Comparison of ENCODE assay signal across 24 mouse cellular contexts in the genomic region with DNA sequence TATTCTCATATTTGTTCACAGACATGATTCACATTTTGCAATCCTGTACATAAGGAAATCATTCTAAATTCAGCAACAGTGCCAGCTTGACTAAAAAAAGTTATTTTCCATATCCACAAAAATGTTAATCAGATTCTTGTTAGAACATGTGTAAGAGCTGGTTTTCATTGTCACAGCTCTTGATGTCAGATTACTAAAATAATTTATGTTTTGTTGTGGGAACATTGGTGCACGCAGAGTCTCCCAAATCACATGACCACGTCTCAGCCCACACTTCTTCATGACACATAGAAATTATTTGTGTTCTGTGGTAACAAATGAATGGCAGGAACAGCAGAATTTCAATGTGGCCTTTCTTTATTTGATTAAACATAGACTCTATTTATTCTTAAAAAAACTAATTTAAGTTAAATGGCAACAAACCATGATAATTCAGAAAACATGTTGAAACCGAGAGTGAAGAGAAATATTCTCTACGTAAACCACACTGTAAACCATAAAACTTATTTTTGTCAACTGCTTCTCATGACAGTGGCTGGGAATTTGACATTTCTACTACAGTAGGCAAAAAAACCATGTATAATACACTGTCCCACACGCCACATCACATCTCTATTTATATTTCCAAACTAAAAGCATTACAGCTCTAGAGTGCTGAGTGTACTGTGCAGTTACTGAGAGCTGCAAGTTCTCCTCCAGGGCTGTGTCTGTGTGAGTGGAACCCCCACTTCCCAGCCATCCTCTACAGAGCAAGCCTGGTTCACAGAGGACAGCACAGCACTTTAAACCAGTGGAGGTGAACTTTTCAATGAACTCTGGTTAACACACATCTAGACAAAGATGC. TPM values are rescaled to one million over a fixed set of nuclear protein-coding genes. Genes with fewer than 3 reads are reported as not detected.
A peak's percentile ranks its signal among the peaks of the same experiment; 100 is the strongest.
DNase-seq lines count a peak whose midpoint lies in the region; ATAC-seq and TF ChIP-seq lines count a peak whose summit lies in the region.
"Had no signal": no experiment of that assay in that cellular context is flagged by ENCODE, and none has a peak within 500 bp of the region (broad histone marks: within the 10 kb centered on the region; RNA-seq: fewer than 3 reads in every experiment).

No protein-coding gene starts in this region.

- peak overlapping the region; percentile 32 for H3K4me3 ChIP-seq in gastrocnemius, adult 2 months
- H3K4me3 ChIP-seq in midbrain, embryonic 11.5 days (ENCODE audit: low read depth, low read length): no peak overlapping the region
- H3K4me3 ChIP-seq in midbrain, embryonic 13.5 days (replicated peaks): no peak overlapping the region
- no peak overlapping the region for H3K4me3 ChIP-seq in embryonic facial prominence, embryonic 13.5 days
- H3K4me3 ChIP-seq: forebrain, embryonic 10.5 days; heart, embryonic 15.5 days; hindbrain, embryonic 13.5 days; limb, embryonic 12.5 days; liver, embryonic 12.5 days; midbrain, embryonic 12.5 days had no signal

- intact Hi-C loops in gastrocnemius, adult 2 months (cut with DNase I): no loop called here

- TF ChIP-seq CTCF in gastrocnemius, adult 2 months (IDR thresholded peaks at IDR 0.05): no peak

- no peaks in the 10 kb centered on the region for H3K36me3 ChIP-seq in midbrain, embryonic 11.5 days (ENCODE audit: control insufficient read depth, insufficient read depth, low read length)
- H3K36me3 ChIP-seq in midbrain, embryonic 13.5 days: 0 out of 2 replicates have a peak, but pooled peaks cover 4% of the 10 kb centered on the region
- H3K36me3 ChIP-seq in embryonic facial prominence, embryonic 13.5 days: no peaks in the 10 kb centered on the region
- H3K36me3 ChIP-seq: forebrain, embryonic 10.5 days; heart, embryonic 15.5 days; liver, embryonic 12.5 days had no signal

- peaks cover 3% of the 10 kb centered on the region for H3K4me1 ChIP-seq in midbrain, embryonic 11.5 days (ENCODE audit: control insufficient read depth, insufficient read depth, low read length)
- peaks cover 6% of the 10 kb centered on the region; the same call in 1 of the 2 replicates for H3K4me1 ChIP-seq in midbrain, embryonic 13.5 days (replicated peaks)
- peaks cover 21% of the 10 kb centered on the region for H3K4me1 ChIP-seq in embryonic facial prominence, embryonic 13.5 days
- H3K4me1 ChIP-seq: forebrain, embryonic 10.5 days; heart, embryonic 15.5 days; limb, embryonic 12.5 days; liver, embryonic 12.5 days; midbrain, embryonic 12.5 days had no signal

- DNase-seq in gastrocnemius, adult 2 months: no peak
- no peak for DNase-seq in gastrocnemius, adult 18-20 months (ENCODE audit: low spot score)
- DNase-seq in midbrain, embryonic 11.5 days (ENCODE audit: low spot score, missing footprints): peak; percentile 76
- no peak for DNase-seq in B cell, adult 2 months
- DNase-seq in kidney, postnatal 25 days: no peak
- DNase-seq: adrenal gland, postnatal 10 days; cerebellum, adult 9-10 months; forebrain, postnatal 0 days; heart, postnatal 36 days; kidney, adult 18-20 months; lung, adult 18-20 months; lung, postnatal 14 days; right cerebral cortex, postnatal 25 days; spleen, adult 18-20 months had no signal

- 91% methylated on average over 5 of the region's 5 CpGs for WGBS in midbrain, embryonic 11.5 days
- 94% methylated on average over 5 of the region's 5 CpGs for WGBS in midbrain, embryonic 13.5 days
- WGBS in embryonic facial prominence, embryonic 13.5 days: 40% methylated on average over 5 of the region's 5 CpGs

- no peaks in the 10 kb centered on the region for H3K27me3 ChIP-seq in midbrain, embryonic 11.5 days (ENCODE audit: control insufficient read depth, insufficient read depth, low read length)
- no peaks in the 10 kb centered on the region for H3K27me3 ChIP-seq in midbrain, embryonic 13.5 days
- H3K27me3 ChIP-seq in embryonic facial prominence, embryonic 13.5 days: no peaks in the 10 kb centered on the region
- H3K27me3 ChIP-seq: heart, embryonic 15.5 days; limb, embryonic 12.5 days; liver, embryonic 12.5 days; midbrain, embryonic 12.5 days had no signal

- peak overlapping the region; percentile 38; the same call in 1 of the 2 replicates for H3K27ac ChIP-seq in gastrocnemius, adult 2 months
- no peak overlapping the region for H3K27ac ChIP-seq in midbrain, embryonic 11.5 days (ENCODE audit: low read depth, low read length)
- no peak overlapping the region for H3K27ac ChIP-seq in midbrain, embryonic 13.5 days
- peak overlapping the region; percentile 81 for H3K27ac ChIP-seq in embryonic facial prominence, embryonic 13.5 days
- H3K27ac ChIP-seq: forebrain, embryonic 10.5 days; heart, embryonic 15.5 days; kidney, postnatal 0 days; limb, embryonic 12.5 days; liver, embryonic 12.5 days had no signal

- no peaks in the 10 kb centered on the region for H3K9me3 ChIP-seq in midbrain, embryonic 11.5 days (ENCODE audit: control insufficient read depth, low read length)
- H3K9me3 ChIP-seq in midbrain, embryonic 13.5 days: no peaks in the 10 kb centered on the region
- H3K9me3 ChIP-seq in embryonic facial prominence, embryonic 13.5 days: no peaks in the 10 kb centered on the region
- H3K9me3 ChIP-seq: forebrain, embryonic 10.5 days; heart, embryonic 15.5 days; hindbrain, embryonic 13.5 days; limb, embryonic 12.5 days; liver, embryonic 12.5 days; midbrain, embryonic 12.5 days had no signal

- ATAC-seq in midbrain, embryonic 11.5 days (ENCODE audit: low FRiP score): no peak
- ATAC-seq in midbrain, embryonic 13.5 days: no peak
- no peak for ATAC-seq in embryonic facial prominence, embryonic 13.5 days (ENCODE audit: insufficient number of reproducible peaks, insufficient read depth, low FRiP score, low TSS enrichment, low read depth)
- ATAC-seq: activated CD4-positive, CD25-positive, alpha-beta regulatory T cell, adult 4 months; forebrain, postnatal 0 days; liver, embryonic 12.5 days had no signal

- no peak overlapping the region for H3K4me2 ChIP-seq in midbrain, embryonic 11.5 days
- no peak overlapping the region for H3K4me2 ChIP-seq in midbrain, embryonic 13.5 days (replicated peaks)
- 0 out of 2 replicates have a peak overlapping the region, but pooled peaks have one; percentile 28 for H3K4me2 ChIP-seq in embryonic facial prominence, embryonic 13.5 days
- H3K4me2 ChIP-seq: heart, embryonic 15.5 days; hindbrain, embryonic 13.5 days; limb, embryonic 12.5 days; liver, embryonic 12.5 days; midbrain, embryonic 12.5 days had no signal

- H3K9ac ChIP-seq in midbrain, embryonic 11.5 days (ENCODE audit: low read length): no peak overlapping the region
- H3K9ac ChIP-seq in midbrain, embryonic 13.5 days (replicated peaks): no peak overlapping the region
- 0 out of 2 replicates have a peak overlapping the region, but pooled peaks have one; percentile 7 for H3K9ac ChIP-seq in embryonic facial prominence, embryonic 13.5 days
- H3K9ac ChIP-seq: forebrain, postnatal 0 days; heart, embryonic 15.5 days; hindbrain, embryonic 13.5 days; limb, embryonic 12.5 days; liver, embryonic 12.5 days; midbrain, embryonic 12.5 days had no signal

RNA-seq across cellular contexts. Expression of a gene that starts 17.5 kb away (rescaled TPM):
- 10 to 100 TPM; 51.7 to 54.2 TPM for total RNA-seq in gastrocnemius, adult 2 months (2021)
- 10 to 100 TPM; 58.7 to 71.0 TPM for total RNA-seq in gastrocnemius, adult 18-20 months (2021)
- 94.6 and 96.4 TPM in 2 replicates for polyA plus RNA-seq in midbrain, embryonic 11.5 days (2014; fragmentation: Nextera tagmentation; extraction: Ambion mirVana)
- 128 and 133 TPM in 2 replicates for polyA plus RNA-seq in midbrain, embryonic 13.5 days (2015; fragmentation: Nextera tagmentation; extraction: Ambion mirVana)
- 54.2 and 58.2 TPM in 2 replicates for polyA plus RNA-seq in embryonic facial prominence, embryonic 13.5 days (2015; fragmentation: Nextera tagmentation; extraction: Ambion mirVana)

Comparison
In these comparisons a context has a peak if more than half of its experiments do, and no peak if none do; other contexts are left out.
1. H3K27ac ChIP-seq: peak in gastrocnemius, adult 2 months (single experiment) and embryonic facial prominence, embryonic 13.5 days (single experiment); none in midbrain, embryonic 11.5 days (single experiment) and midbrain, embryonic 13.5 days (single experiment).